Mouse (Mus musculus) hematopoietic stem cell, adult 5-6 weeks (primary cell): ENCODE measurements around the gene Pafah2. TPM values are rescaled to one million over a fixed set of nuclear protein-coding genes. Genes with fewer than 3 reads are reported as not detected.
A peak's percentile ranks its signal among the peaks of the same experiment; 100 is the strongest.

Experiments used
- ATAC-seq, 2 experiments: fragments of 125-278 bp in 1 of 2; replicated peaks in 1 of 2; 2 replicates each; pipeline ENCODE4 v1.8.0; 2016 to 2017; ENCODE audit warnings: inconsistent platforms in 2 of 2, mild to moderate bottlenecking in 2 of 2, moderate number of reproducible peaks in 2 of 2, low read depth in 1 of 2, moderate TSS enrichment in 1 of 2; ENCODE audit not compliant: low FRiP score in 2 of 2, poor library complexity in 2 of 2, severe bottlenecking in 2 of 2, insufficient read depth in 1 of 2, low TSS enrichment in 1 of 2
- total RNA-seq: library from RNA; stranded (forward); fragments of 172-1452, 232-1000 nt; gene quantifications from 2 replicates; pipeline ENCODE4 v1.2.3, GENCODE M21; 2017

Gene Pafah2
- total RNA-seq, 1 experiment from 2014 or later = 15.7 TPM

DNA sequence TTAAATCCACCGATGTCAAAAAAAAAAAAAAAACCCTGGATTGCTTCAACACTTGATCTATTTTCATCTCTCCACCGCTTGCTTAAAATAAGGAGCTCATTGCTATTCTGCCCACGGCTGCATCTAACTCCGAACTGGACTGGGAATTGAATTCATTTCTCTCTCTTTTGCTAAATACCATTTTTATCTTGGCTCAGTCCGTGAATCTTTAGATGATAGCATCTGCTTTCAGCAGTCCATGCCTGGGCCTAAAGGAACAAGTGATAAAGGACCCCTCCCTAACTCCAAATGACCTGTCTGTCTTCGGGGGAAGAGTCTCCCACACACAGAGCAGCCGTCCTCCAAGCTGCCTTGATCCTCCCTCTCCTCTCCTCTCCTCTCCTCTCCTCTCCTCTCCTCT lies 48.8 kb downstream of the Pafah2 start:
- ATAC-seq = no peak

DNA sequence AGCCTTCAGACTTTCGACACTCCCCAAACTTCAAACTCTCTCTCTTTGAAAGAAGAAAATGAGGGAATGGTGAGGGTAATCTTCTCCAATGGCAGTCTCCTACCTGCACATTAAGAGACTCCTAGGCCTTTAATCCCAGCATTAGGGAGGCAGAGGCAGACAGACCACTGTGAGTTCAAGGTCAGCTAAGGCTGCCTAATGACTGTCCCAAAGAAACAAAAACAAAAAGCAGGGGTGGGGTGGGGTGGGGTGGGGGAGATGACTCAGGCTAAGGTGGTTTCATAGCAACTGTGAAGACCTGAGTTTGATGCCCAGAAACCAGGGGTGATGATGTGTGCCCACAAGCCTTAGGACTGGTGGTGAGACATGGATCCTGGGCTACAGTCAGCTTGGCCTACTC lies 49.4 kb downstream of the Pafah2 start:
- no peak for ATAC-seq

DNA sequence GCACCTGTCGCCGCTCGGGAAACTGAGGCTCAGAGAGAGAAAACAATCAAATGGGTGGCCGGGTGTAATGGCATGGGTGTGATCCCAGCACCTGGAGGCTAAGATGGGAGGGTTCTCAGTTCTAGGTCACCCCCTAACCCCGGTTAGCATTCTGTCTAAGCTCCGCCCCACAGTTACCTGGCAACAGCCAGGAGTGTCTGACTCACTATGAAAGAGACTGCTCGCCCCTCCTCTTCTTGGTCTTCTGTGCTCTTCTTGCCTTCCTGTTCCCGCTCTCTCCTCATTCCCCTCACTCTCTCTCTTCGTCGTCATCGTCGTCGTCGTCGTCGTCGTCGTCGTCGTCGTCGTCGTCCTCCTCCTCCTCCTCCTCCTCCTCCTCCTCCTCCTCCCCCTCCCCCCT lies 51.8 kb downstream of the Pafah2 start:
- ATAC-seq = no peak

DNA sequence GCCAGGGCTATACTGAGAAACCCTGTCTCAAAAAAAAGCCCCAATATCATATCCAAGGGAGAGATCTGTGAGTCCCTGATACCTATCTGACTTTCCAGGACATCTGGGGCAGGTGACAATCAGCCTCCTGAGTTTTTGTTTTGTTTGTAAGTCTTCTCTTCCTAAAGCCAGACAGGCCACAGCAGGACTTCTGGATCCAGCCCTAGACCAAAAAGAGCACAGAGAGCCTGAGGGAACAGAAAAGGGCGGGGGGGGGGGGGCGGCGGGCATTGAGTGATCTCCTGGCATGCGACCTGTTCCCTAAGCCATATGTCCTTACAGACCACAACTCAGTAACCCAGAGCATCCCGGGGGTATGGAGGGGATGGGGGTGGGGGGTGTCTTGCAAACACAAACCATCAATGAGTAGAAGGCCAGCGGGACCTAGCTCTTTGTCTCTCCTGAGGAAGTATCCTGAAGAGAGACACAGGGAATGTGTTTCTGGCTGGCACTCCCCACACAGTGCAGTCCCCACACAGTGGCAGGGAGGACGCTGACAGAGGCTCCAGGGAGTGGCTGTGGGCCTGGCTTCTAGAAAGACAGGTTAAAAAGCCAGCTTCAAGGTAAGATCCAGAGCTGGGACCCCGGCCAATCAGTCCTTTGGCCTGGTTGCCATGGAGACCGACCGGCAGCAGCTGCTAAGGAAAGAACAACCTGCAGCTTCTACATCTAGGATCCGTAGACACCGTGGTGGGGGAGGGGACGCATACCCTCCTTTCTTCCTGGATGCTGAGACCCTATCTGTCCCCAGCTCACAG lies 53.7 kb downstream of the Pafah2 start:
- no peak for ATAC-seq

DNA sequence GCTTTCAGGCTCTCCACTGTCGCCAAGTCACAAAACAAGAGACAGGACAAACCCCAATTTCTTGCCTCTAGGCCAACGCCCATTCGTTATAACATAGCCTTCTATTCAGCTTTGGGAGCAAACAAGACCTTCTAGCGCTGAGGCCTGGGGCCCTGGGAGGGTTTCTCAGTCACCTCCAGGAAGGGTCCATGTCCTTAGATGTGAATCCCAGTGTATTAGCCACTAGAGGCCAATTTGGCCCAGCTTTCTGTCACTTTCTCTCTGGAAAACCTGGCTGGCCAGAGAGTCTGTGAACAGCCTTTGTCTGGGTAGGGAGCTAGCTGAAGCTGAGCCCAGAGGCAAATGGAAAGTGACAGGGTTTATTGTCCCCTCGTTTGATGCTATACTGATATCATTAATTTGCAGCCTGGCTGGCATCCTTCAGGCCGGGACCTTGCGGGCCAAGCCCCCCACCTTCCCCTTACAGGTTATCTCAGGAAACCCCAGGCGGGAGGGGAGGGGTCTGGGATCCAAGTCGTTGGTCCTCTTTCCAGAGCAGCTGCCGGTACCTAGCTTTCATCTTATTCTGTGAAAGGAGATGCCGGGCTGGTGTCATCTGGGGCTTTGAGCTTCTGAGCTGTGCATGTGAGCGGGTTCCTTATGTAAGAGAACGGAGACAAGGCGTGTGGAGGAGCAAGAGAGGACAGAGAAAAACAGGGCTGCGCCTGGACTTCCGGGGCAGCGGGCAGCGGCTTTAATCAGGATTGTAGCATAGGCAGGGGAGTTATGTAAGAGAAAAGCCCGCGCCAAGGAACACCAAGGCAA lies 54.5 kb downstream of the Pafah2 start:
- no peak for ATAC-seq

DNA sequence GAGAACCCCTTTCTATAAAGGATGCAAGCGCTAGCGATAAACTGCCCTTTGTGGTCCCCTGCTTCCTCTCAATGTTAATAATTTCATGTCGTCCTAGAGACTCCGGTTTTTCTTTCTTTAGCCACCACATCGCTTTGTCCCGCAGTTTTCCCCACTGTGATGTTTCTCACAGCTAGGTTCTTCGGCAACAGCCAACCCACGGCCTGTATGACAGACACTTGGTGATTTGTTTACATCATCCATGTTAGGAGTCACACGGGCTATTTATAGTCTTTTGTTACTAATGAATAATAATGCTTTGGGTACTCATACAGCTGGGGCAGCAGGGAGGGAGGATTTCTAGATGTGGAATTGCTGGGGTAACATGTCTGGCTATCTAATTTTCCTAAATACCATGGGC lies 55.4 kb downstream of the Pafah2 start:
- ATAC-seq = no peak

DNA sequence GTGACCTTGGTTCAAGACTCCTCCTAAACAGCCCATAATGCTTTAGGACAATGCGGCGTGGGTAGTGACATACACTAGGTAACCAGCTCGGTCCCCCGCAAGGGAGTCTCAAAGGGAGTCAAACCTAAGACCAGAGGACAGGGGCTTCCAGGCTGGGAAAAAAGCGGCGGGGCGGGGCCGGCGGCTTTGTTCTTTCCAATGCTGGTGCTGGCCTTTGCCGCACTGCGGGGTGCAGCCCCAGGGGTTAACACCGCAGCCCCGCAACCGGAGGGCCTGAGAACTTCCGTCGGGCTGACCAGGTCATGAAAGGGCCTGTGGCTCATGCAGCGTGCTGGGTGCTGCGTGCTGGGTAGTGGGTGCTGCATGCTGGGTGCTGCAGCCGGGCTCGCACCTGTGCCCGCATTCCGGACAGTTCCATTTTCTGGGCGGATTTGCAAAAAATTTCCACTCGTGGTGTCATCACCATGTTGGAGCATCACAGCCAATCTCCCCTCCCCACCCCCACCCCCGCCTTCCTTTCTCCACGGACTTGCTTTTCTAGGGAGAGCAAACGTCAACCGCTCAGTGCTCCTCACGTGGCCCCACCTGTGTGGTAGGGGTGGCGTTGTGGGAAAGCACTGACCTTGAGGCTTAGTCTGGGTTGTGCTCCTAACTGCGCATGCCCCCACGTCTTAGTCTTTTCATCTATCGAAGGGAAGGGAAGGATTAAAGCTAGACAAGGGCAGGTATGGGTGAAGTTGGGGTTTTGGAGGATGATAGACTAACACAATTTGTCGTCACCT lies 57.7 kb downstream of the Pafah2 start:
- ATAC-seq = no peak

DNA sequence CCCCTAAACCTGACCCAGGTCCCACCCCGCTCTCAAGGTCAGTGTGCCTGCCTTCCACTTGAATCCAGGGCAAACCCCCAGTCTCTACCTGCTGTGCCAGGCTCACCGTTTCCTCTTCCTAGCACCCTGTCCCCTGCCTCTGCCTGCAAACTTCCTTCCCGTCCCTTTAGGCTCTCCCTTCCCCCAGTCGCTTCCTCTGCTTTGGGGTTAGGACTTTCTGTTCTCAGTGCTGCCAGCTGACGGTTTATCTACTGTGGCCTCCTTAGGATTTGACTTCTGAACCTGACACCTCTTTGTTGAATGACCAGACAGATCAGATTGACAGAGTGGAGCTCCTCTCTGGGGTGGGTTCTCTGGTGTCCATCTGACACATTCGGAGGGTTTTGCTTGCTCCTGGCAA lies 59.2 kb downstream of the Pafah2 start:
- peak; percentile 73 to 75 for ATAC-seq

DNA sequence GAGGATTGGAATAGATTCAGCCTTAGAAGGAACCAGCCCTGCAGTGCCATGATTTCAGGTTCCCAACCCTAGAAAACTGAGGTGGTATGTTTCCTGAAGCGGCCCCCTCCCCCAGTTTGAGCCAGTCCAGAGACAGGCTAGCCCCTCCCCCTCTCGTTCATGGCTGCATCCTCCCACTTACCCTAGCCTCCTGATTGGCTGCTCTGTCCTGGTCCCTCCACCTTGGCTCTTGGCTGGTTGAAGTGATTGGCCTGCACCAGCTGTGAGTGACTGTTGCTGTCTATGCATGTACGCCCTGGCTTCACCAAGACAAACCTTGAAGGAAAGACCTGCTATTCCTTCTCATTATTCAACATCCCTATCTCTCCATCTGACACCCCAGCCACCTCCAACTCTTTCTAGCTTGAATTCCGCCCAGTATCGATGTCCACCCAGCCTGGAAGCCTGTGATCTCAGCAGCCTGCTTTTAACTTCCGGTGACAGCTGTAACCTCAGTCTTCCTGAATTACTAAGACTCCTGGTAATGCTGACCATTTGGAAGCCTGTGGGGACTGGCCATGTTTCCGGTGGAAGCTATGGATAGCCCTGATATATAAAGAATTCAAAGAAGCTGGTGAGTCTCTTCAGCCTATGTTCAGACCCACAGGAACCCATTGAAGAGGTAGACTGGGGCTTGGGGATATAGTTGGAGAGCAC lies 61.2 kb downstream of the Pafah2 start:
- no peak for ATAC-seq

DNA sequence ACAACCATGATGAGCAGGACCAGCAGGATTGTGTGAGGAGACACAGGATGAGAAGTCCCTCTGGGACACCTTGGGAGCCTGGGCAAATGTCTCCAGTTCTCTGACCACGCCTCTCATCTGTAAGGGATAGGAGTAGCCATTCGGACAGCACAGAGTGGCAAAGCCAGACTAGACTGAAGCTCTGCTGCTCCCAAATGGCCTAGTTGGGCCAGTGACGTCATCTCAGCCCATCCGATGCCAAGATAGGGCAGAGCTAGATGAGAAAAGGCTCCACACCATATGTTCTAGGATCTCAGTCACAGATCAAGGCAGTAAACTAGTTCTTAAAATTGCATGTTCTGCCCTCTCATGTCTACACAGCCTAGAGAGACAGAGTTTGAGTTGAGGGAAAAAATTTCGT lies 62.7 kb downstream of the Pafah2 start:
- ATAC-seq = no peak

DNA sequence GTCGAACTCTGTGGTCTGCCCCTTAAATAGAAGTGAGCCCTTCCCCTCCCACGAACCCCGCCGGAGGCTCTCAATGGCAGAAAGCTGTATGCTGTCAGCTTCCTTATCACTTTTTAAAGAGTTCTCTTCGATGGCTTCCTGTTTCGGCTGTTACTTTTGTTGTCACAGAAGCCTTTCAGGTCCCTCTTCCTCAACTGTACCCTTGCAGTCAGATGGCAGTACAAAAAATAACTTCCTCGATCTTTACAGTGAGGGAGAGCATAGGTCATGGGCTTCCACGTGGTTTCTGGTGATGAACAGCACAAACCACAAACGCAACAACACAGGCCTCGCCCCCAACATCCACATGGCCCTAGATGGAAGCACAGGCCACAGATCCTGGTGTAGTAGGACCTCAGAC lies 64.2 kb downstream of the Pafah2 start:
- peak; percentile 70 to 81 for ATAC-seq

DNA sequence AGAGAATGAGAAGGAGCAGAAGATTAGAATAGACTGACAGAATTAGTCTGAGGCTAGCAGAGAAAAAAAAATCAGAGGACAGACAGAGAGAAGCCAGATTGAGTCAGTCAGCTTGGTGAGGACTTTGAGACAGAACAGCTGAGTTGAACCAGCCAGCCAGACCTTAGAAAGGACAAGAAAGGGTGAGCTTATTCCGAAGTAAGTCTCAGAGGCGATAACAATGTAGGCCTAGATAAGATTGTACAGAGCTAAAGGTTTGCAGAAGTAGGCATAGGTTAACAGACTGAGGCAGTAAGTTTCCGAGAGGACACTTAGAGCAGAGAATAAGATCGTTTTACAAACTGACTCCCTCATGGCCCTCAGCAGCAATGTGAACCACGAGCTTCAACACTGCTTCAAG lies 65.1 kb downstream of the Pafah2 start:
- ATAC-seq = no peak

DNA sequence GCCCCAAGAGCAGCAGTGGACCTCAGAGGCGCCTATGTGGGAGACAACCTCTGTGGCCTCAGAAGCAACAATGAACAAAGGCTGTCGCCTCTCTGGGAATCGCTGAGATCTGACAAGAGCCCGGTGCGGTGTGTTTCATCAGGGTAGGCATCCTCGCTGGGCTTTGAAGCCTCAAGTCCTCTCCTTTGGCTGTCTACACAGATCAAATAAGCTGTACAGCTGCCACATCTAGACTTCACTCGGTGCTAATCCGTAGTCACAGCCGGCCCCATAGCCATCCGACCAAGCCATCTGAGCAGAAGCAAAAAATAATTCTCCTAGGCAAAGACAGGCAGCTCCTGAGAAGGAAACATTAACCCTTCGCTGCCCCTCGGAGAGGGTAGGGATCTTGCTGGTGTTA lies 69.7 kb downstream of the Pafah2 start:
- ATAC-seq = no peak

DNA sequence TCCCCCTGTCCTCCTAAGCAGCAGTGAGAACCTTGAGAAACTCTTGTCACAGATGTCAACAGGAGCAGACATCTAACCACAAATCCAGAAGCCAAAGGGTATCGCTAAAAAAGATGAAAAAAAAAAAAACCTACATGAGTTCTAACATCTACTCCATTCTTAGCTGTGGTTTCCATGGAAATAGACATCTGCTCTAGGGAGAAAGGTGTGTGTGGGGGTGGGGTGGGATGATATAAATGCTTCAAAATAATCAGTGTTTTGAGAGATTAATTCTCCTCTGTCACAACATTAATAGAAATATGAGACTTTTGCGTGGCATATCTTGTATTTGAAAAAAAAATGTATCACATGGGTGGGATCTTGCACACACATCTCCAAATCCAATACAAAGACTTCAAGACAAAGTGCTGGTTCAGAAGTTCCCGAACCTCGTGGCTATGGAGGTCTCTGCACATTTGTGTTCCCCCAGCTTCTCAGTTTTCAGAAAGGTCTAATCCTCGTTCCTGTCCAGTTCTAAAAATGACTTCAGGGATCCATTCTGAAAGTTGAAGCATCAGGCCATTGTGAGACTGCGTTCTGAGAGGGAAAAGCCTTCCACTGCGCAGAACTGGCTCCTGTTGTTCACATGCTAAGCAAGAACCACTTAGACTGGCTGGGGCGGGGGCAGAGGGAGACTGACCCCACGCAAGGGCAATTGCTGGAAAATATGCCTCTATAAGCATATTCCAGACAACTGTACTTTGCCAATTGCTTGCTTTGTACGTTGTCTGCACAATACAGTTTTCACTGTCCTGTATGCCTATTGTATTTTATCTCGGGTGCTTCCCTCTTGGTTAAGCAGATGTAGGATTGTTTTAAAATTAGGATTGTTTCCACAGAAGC lies 70.5 kb downstream of the Pafah2 start:
- no peak for ATAC-seq

DNA sequence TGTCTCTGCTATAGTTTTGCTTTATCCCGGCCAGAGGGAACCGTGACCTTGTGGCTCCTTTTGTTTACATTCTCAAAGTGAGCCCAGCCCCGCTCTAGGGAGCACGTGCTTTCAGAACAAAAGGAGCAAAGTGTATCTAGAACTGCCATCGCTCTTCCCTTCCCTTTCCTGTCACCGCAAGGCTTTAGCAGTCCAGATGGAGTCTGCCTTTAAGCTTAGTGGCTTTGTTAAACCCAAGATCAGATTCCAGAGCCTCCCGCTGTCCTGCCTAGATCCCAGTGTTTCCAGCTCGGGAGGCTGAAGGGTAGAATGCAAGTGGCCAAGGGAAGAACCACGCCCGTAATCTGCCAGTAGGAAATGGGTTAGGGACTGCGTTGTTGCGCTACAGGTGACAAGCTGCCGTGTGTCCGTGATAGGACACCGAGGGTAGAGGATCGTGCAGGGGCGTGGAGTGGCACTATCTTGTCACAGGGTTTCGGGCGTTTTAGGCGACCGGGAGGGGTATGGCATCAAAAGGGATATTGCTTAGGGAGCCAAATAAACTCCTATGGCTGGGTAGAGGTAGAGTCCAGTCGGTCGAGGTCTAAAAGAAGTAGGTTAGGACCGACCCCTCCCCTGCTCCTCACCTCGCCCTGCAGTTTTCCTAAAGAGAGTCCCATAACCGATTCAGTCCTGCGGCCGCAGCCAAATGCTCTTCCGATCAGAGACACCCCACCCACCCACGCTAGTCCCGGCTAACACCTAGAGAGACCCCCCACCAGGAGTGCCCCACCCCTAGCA lies 71.5 kb downstream of the Pafah2 start:
- ATAC-seq = 0 out of 4 replicates have a peak, but pooled peaks of 1 of the 2 experiments have one; percentile 22

DNA sequence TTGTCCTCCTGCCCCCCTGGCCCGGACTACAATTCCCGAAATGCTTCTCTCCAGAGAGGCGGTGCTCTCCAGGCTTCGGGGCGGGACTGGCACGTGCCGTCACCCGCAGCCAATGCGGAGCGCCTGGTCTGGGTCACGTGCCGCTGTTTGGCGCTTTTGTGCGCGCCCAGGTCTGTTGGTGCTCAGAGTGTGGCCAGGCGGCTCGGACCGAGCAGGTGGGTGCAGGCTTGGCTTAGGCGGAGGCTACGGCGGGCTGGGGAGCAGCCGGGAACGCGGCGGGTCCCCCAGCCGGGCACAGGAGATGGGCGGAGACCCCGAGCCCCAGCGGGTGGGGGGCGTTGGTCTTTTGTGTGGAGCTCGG lies 72.1 kb downstream of the Pafah2 start, which contains the start of gene Stmn1:
Gene Stmn1 (plus strand): TSS at position 106 of the 361 bp plus-strand sequence.
- ATAC-seq = peak; percentile 93 to 95
